Mouse (Mus musculus): ENCODE measurements at regions not wholly inside any gene's neighbourhood (a gene's known extent, or its start where the extent isn't known, plus 50 kb on each side); places are given as distances from the start of the nearest gene placed in this dataset.

- no peak for ATAC-seq (ENCODE audit: insufficient read depth)
- Histone ChIP-seq H3K9ac (no peak overlapping the region), H3K36me3 (replicated peaks) (no peaks in the 10 kb centered on the region), H3K9me3 (replicated peaks) (no peaks in the 10 kb centered on the region), H3K27ac (replicated peaks) (no peak overlapping the region), H3K27me3 (no peaks in the 10 kb centered on the region), H3K4me2 (no peak overlapping the region), H3K4me3 (replicated peaks) (no peak overlapping the region), H3K4me1 (replicated peaks) (no peaks in the 10 kb centered on the region)
- WGBS (ENCODE audit: insufficient replicate concordance): 65% methylated on average over 2 of the region's 2 CpGs
Measured at GRCm38 (mm10) chr3:15175811-15176210, 156.3 kb downstream of the Gm9733 start.

GRCm38 (mm10) chr3:15179079-15179812, 152.9 kb downstream of the Gm9733 start:
- Histone ChIP-seq H3K4me2 (no peak overlapping the region), H3K27me3 (no peaks in the 10 kb centered on the region), H3K27ac (replicated peaks) (no peak overlapping the region), H3K4me3 (replicated peaks) (no peak overlapping the region), H3K9me3 (replicated peaks) (no peaks in the 10 kb centered on the region), H3K36me3 (replicated peaks) (no peaks in the 10 kb centered on the region), H3K9ac (no peak overlapping the region), H3K4me1 (replicated peaks) (no peaks in the 10 kb centered on the region)
- 67% methylated on average over 6 of the region's 6 CpGs for WGBS (ENCODE audit: insufficient replicate concordance)
- no peak for ATAC-seq (ENCODE audit: insufficient read depth)

- Histone ChIP-seq H3K27me3 (no peaks in the 10 kb centered on the region), H3K4me2 (no peak overlapping the region), H3K4me3 (replicated peaks) (no peak overlapping the region), H3K36me3 (replicated peaks) (no peaks in the 10 kb centered on the region), H3K4me1 (replicated peaks) (no peaks in the 10 kb centered on the region), H3K27ac (replicated peaks) (no peak overlapping the region), H3K9me3 (replicated peaks) (no peaks in the 10 kb centered on the region), H3K9ac (no peak overlapping the region)
- ATAC-seq (ENCODE audit: insufficient read depth): no peak
- 74% methylated on average over 5 of the region's 5 CpGs for WGBS (ENCODE audit: insufficient replicate concordance)
Measured at GRCm38 (mm10) chr3:15181111-15181510, 151.0 kb downstream of the Gm9733 start.

GRCm38 (mm10) chr3:15186731-15187130, 145.4 kb downstream of the Gm9733 start:
- Histone ChIP-seq H3K4me2 (no peak overlapping the region), H3K4me3 (replicated peaks) (no peak overlapping the region), H3K27ac (replicated peaks) (no peak overlapping the region), H3K4me1 (replicated peaks) (no peaks in the 10 kb centered on the region), H3K9ac (no peak overlapping the region), H3K27me3 (no peaks in the 10 kb centered on the region), H3K9me3 (replicated peaks) (no peaks in the 10 kb centered on the region), H3K36me3 (replicated peaks) (no peaks in the 10 kb centered on the region)
- no peak for ATAC-seq (ENCODE audit: insufficient read depth)
- WGBS (ENCODE audit: insufficient replicate concordance): 53% methylated on average over 3 of the region's 3 CpGs

DNA sequence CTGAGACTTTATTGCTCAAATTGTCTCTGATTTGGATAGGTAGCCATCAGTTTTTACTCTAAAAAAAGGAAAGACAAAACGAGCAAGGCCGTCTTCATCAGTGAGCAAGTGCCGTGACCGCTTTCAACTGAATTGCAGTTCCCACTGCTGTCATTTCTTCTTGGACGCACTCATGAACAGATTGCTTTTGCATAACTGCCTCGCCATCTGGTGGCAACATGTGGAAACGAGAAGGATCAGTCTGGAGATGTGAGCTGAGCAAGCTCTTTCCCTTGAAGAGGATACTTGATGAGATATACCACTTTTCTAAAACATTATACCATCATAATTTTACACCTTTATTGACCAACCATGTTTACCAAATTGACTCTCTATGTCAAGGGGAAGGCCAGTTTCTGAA, 137.7 kb downstream of the Gm9733 start:
- no peaks in the 10 kb centered on the region for H3K9me3 ChIP-seq (replicated peaks)
- no peak for ATAC-seq (ENCODE audit: insufficient read depth)
- H3K27ac ChIP-seq (replicated peaks): no peak overlapping the region
- WGBS (ENCODE audit: insufficient replicate concordance): 5% methylated on average over 7 of the region's 7 CpGs
- H3K4me1 ChIP-seq (replicated peaks): 0 out of 2 replicates have a peak, but pooled peaks cover 2% of the 10 kb centered on the region
- H3K4me3 ChIP-seq (replicated peaks): no peak overlapping the region
- no peak overlapping the region for H3K9ac ChIP-seq
- no peak overlapping the region for H3K4me2 ChIP-seq
- no peaks in the 10 kb centered on the region for H3K36me3 ChIP-seq (replicated peaks)
- no peaks in the 10 kb centered on the region for H3K27me3 ChIP-seq

GRCm38 (mm10) chr3:15196101-15196500, 136.0 kb downstream of the Gm9733 start:
- 36% methylated on average over 1 of the region's 1 CpGs for WGBS (ENCODE audit: insufficient replicate concordance)
- Histone ChIP-seq H3K4me2 (no peak overlapping the region), H3K27ac (replicated peaks) (no peak overlapping the region), H3K9me3 (replicated peaks) (no peaks in the 10 kb centered on the region), H3K27me3 (no peaks in the 10 kb centered on the region), H3K4me3 (replicated peaks) (no peak overlapping the region), H3K9ac (no peak overlapping the region), H3K4me1 (replicated peaks) (0 out of 2 replicates have a peak, but pooled peaks cover 2% of the 10 kb centered on the region), H3K36me3 (replicated peaks) (no peaks in the 10 kb centered on the region)
- peak; percentile 31; the same call in 1 of the 2 replicates for ATAC-seq (ENCODE audit: insufficient read depth)

DNA sequence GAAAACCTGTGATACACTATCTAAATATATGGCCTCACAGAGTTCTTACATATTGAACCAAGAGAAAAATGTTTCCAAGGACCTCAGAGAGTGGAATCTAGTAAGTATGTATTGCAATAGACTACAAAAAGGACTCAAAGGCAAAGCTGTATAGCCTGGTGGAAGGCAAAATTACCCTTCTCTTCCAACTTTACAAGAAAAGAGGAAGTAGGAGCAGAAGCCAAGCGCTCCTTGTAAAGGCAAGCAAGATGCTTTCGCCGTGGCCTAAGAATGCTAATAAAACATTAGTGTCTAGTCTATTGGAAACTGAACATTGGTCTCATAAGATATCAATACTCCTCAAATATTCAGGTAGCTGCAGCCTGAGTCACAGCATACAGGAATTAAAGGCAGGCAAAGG, 134.0 kb downstream of the Gm9733 start:
- Histone ChIP-seq H3K27me3 (no peaks in the 10 kb centered on the region), H3K27ac (replicated peaks) (no peak overlapping the region), H3K4me3 (replicated peaks) (no peak overlapping the region), H3K9ac (no peak overlapping the region), H3K9me3 (replicated peaks) (no peaks in the 10 kb centered on the region), H3K4me2 (no peak overlapping the region), H3K4me1 (replicated peaks) (0 out of 2 replicates have a peak, but pooled peaks cover 2% of the 10 kb centered on the region), H3K36me3 (replicated peaks) (no peaks in the 10 kb centered on the region)
- ATAC-seq (ENCODE audit: insufficient read depth): no peak
- 43% methylated on average over 3 of the region's 3 CpGs for WGBS (ENCODE audit: insufficient replicate concordance)

DNA sequence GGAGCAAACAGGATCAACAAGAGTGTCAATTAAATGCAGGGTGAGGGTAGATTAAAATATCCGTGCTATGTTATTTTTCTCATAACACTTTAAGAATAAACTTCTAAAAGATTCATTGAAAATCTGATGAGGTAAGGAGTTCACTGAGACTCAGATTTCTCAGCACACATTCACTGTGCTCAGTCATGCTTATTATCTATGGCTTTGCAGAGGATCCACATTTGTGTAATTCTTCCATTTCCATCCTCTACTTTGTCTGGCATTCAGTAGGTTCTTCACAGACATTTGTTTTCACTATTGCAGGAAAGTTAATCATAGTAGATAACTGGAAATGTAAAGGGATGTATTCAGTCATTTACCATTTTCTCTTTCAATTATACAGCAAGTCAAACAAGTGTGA, 131.8 kb downstream of the Gm9733 start:
- Histone ChIP-seq H3K4me1 (replicated peaks) (0 out of 2 replicates have a peak, but pooled peaks cover 2% of the 10 kb centered on the region), H3K9me3 (replicated peaks) (no peaks in the 10 kb centered on the region), H3K27ac (replicated peaks) (no peak overlapping the region), H3K27me3 (no peaks in the 10 kb centered on the region), H3K36me3 (replicated peaks) (no peaks in the 10 kb centered on the region), H3K4me2 (no peak overlapping the region), H3K4me3 (replicated peaks) (no peak overlapping the region), H3K9ac (no peak overlapping the region)
- 48% methylated on average over 1 of the region's 1 CpGs for WGBS (ENCODE audit: insufficient replicate concordance)
- no peak for ATAC-seq (ENCODE audit: insufficient read depth)

DNA sequence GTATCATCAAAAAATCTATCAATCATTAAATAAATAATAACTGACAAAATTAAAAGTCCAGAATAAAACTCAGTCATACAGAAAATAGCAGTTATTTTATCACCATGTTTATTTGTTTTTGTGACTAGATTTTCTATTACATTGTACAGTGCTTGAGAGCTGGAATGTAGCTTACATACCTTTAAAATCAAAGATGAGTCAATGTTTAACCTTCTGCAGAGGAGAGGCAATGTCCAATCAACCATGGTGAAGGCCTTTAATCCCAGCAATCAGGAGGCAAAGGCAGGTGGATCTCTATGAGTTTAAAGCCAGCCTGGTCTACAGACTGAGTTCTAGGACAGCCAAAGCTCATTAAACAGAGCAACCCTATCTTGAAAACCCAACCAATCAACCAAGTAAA, 131.1 kb downstream of the Gm9733 start:
- no peak for ATAC-seq (ENCODE audit: insufficient read depth)

DNA sequence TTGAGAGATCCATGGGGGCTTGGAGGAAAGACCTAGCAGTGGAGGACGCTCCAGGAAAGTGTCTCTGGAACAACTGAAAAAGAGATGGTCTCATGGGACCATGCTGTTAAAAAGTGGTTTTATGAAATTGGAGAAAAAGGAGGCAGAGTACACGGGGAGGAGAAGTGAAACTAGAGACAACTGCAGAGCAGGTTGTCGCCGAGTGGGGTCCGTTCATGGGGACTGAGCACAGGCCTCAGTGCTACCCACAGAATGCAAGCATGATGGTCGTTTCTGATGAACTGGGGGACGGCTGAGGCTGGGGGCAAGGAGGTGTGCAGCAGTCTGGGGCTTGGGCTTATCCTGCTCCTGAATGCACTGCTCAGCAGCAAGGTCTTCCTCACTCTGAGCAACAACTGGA, 129.3 kb downstream of the Gm9733 start:
- no peaks in the 10 kb centered on the region for H3K27me3 ChIP-seq
- no peak overlapping the region for H3K27ac ChIP-seq (replicated peaks)
- H3K4me2 ChIP-seq: no peak overlapping the region
- H3K36me3 ChIP-seq (replicated peaks): no peaks in the 10 kb centered on the region
- no peak overlapping the region for H3K4me3 ChIP-seq (replicated peaks)
- no peak for ATAC-seq (ENCODE audit: insufficient read depth)
- H3K4me1 ChIP-seq (replicated peaks): no peaks in the 10 kb centered on the region
- WGBS (ENCODE audit: insufficient replicate concordance): 63% methylated on average over 7 of the region's 7 CpGs
- no peaks in the 10 kb centered on the region for H3K9me3 ChIP-seq (replicated peaks)
- no peak overlapping the region for H3K9ac ChIP-seq

More for the DNA sequence above, 131.1 kb downstream of the Gm9733 start:
- Histone ChIP-seq H3K27ac (replicated peaks) (no peak overlapping the region), H3K4me3 (replicated peaks) (no peak overlapping the region), H3K4me1 (replicated peaks) (0 out of 2 replicates have a peak, but pooled peaks cover 2% of the 10 kb centered on the region), H3K36me3 (replicated peaks) (no peaks in the 10 kb centered on the region), H3K9ac (no peak overlapping the region), H3K27me3 (no peaks in the 10 kb centered on the region), H3K4me2 (no peak overlapping the region), H3K9me3 (replicated peaks) (no peaks in the 10 kb centered on the region)

GRCm38 (mm10) chr3:15205266-15206229, 126.6 kb downstream of the Gm9733 start:
- no peak overlapping the region for H3K27ac ChIP-seq (replicated peaks)
- no peak for ATAC-seq (ENCODE audit: insufficient read depth)

More at GRCm38 (mm10) chr3:15205266-15206229, 126.6 kb downstream of the Gm9733 start:
- no peaks in the 10 kb centered on the region for H3K4me1 ChIP-seq (replicated peaks)
- WGBS (ENCODE audit: insufficient replicate concordance): 60% methylated on average over 6 of the region's 6 CpGs
- no peaks in the 10 kb centered on the region for H3K36me3 ChIP-seq (replicated peaks)
- H3K9ac ChIP-seq: no peak overlapping the region
- no peaks in the 10 kb centered on the region for H3K9me3 ChIP-seq (replicated peaks)
- H3K4me3 ChIP-seq (replicated peaks): no peak overlapping the region
- H3K27me3 ChIP-seq: no peaks in the 10 kb centered on the region
- no peak overlapping the region for H3K4me2 ChIP-seq

Data from liver, embryonic 15.5 days (tissue).